Mouse (Mus musculus): Measurements from ENCODE around the gene Ccdc107. TPM values are rescaled to one million over a fixed set of nuclear protein-coding genes. Genes with fewer than 3 reads are reported as not detected.

Ccdc107 gene
- polyA plus RNA-seq, 1 experiment from 2014 or later = 54.3 TPM

Other genes starting within 250 kb of the Ccdc107 start
- gene Atp8b5, start 225.7 kb upstream of the Ccdc107 start, polyA plus RNA-seq (2014; fragmentation: Nextera tagmentation; extraction: Ambion mirVana) = 0.20 and 0.60 TPM in 2 replicates
- 11.6 and 12.4 TPM in 2 replicates for gene Rusc2, start 110.9 kb upstream of the Ccdc107 start, polyA plus RNA-seq (2014; fragmentation: Nextera tagmentation; extraction: Ambion mirVana)
- gene Fam166b, start 63.8 kb upstream of the Ccdc107 start, polyA plus RNA-seq (2014; fragmentation: Nextera tagmentation; extraction: Ambion mirVana) = 0.28 and 0.31 TPM in 2 replicates
- gene Tesk1, start 51.0 kb upstream of the Ccdc107 start, polyA plus RNA-seq (2014; fragmentation: Nextera tagmentation; extraction: Ambion mirVana) = 9.3 and 10.7 TPM in 2 replicates
- 2.6 and 4.8 TPM in 2 replicates for gene Cd72, start 38.3 kb upstream of the Ccdc107 start, polyA plus RNA-seq (2014; fragmentation: Nextera tagmentation; extraction: Ambion mirVana)
- not detected in 2 replicates for gene Sit1, start 9.2 kb upstream of the Ccdc107 start, polyA plus RNA-seq (2014; fragmentation: Nextera tagmentation; extraction: Ambion mirVana)
- gene Arhgef39, start 6.8 kb downstream of the Ccdc107 start, polyA plus RNA-seq (2014; fragmentation: Nextera tagmentation; extraction: Ambion mirVana) = 55.3 and 61.1 TPM in 2 replicates
- 0.52 and 0.87 TPM in 2 replicates for gene Car9, start 14.1 kb downstream of the Ccdc107 start, polyA plus RNA-seq (2014; fragmentation: Nextera tagmentation; extraction: Ambion mirVana)
- gene Tpm2, start 30.9 kb downstream of the Ccdc107 start, polyA plus RNA-seq (2014; fragmentation: Nextera tagmentation; extraction: Ambion mirVana) = 46.7 and 52.7 TPM in 2 replicates
- 42.8 and 45.6 TPM in 2 replicates for gene Creb3, start 69.4 kb downstream of the Ccdc107 start, polyA plus RNA-seq (2014; fragmentation: Nextera tagmentation; extraction: Ambion mirVana)
- 45.9 and 46.7 TPM in 2 replicates for gene Tln1, start 69.8 kb downstream of the Ccdc107 start, polyA plus RNA-seq (2014; fragmentation: Nextera tagmentation; extraction: Ambion mirVana)
- gene Rgp1, start 85.8 kb downstream of the Ccdc107 start, polyA plus RNA-seq (2014; fragmentation: Nextera tagmentation; extraction: Ambion mirVana) = 26.0 and 38.7 TPM in 2 replicates
- gene Gba2, start 86.0 kb downstream of the Ccdc107 start, polyA plus RNA-seq (2014; fragmentation: Nextera tagmentation; extraction: Ambion mirVana) = 31.0 and 32.4 TPM in 2 replicates
- 1.9 and 2.8 TPM in 2 replicates for gene Msmp, start 91.6 kb downstream of the Ccdc107 start, polyA plus RNA-seq (2014; fragmentation: Nextera tagmentation; extraction: Ambion mirVana)
- gene Npr2, start 139.0 kb downstream of the Ccdc107 start, polyA plus RNA-seq (2014; fragmentation: Nextera tagmentation; extraction: Ambion mirVana) = 9.8 and 10.8 TPM in 2 replicates
- gene Spag8, start 160.7 kb downstream of the Ccdc107 start, polyA plus RNA-seq (2014; fragmentation: Nextera tagmentation; extraction: Ambion mirVana) = 1.7 and 2.3 TPM in 2 replicates
- 64.1 and 66.8 TPM in 2 replicates for gene Hint2, start 163.6 kb downstream of the Ccdc107 start, polyA plus RNA-seq (2014; fragmentation: Nextera tagmentation; extraction: Ambion mirVana)
- gene Tmem8b, start 176.1 kb downstream of the Ccdc107 start, polyA plus RNA-seq (2014; fragmentation: Nextera tagmentation; extraction: Ambion mirVana) = 5.2 and 6.4 TPM in 2 replicates
- gene Fam221b, start 176.2 kb downstream of the Ccdc107 start, polyA plus RNA-seq (2014; fragmentation: Nextera tagmentation; extraction: Ambion mirVana) = 2.5 and 2.7 TPM in 2 replicates
- gene Olfr70, start 207.9 kb downstream of the Ccdc107 start, polyA plus RNA-seq (2014; fragmentation: Nextera tagmentation; extraction: Ambion mirVana) = not detected in 2 replicates
- not detected in 2 replicates for gene Olfr71, start 217.4 kb downstream of the Ccdc107 start, polyA plus RNA-seq (2014; fragmentation: Nextera tagmentation; extraction: Ambion mirVana)
- gene Hrct1, start 234.3 kb downstream of the Ccdc107 start, polyA plus RNA-seq (2014; fragmentation: Nextera tagmentation; extraction: Ambion mirVana) = not detected in 2 replicates
- gene Spaar, start 237.1 kb downstream of the Ccdc107 start, polyA plus RNA-seq (2014; fragmentation: Nextera tagmentation; extraction: Ambion mirVana) = not detected in 2 replicates